Mouse (Mus musculus): ENCODE results near the gene Ikzf3. TPM values are rescaled to one million over a fixed set of nuclear protein-coding genes. Genes with fewer than 3 reads are reported as not detected.
A peak's percentile ranks its signal among the peaks of the same experiment; 100 is the strongest.

Ikzf3 gene
- polyA plus RNA-seq, 1 experiment from 2014 or later, result 0.52 TPM

DNA sequence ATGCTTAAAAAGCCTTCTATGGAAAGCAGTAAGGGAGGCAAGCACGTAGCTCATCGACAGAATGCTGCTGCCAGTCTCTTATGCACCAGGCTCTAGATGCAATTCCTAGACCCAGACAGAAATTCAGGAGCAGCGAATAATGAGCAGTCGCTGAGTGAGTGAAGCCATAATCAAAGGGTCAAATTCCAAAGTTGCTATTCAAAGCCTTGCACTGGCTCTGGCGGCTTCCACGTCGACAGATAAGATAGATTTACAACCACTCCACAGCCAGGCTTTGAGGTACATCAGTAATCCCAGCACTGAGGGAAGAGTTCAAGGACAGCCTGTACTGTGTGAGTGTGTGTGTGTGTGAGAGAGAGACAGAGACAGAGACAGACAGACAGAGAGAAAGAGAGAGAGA is 15.1 kb upstream of the Ikzf3 start:
- Histone ChIP-seq H3K27ac (no peak overlapping the region), H3K4me1 (0 out of 2 replicates have a peak, but pooled peaks cover 11% of the 10 kb centered on the region)

GRCm38 (mm10) chr11:98555124-98555700 is 9.4 kb upstream of the Ikzf3 start:
- peaks cover 15% of the 10 kb centered on the region for H3K27me3 ChIP-seq
- peaks cover 8% of the 10 kb centered on the region; the same call in 1 of the 2 replicates for H3K4me1 ChIP-seq
- WGBS, result 69% methylated on average over 12 of the region's 12 CpGs
- H3K9me3 ChIP-seq, result no peaks in the 10 kb centered on the region
- H3K4me2 ChIP-seq (replicated peaks), result no peak overlapping the region
- no peak overlapping the region for H3K9ac ChIP-seq
- no peak overlapping the region for H3K27ac ChIP-seq
- ATAC-seq (ENCODE audit: low FRiP score, low read depth), result no peak
- H3K36me3 ChIP-seq, result no peaks in the 10 kb centered on the region
- no peak overlapping the region for H3K4me3 ChIP-seq

More for the DNA sequence above, 15.1 kb upstream of the Ikzf3 start:
- no peaks in the 10 kb centered on the region for H3K9me3 ChIP-seq
- WGBS, result 15% methylated on average over 7 of the region's 7 CpGs
- H3K27me3 ChIP-seq, result peaks cover 12% of the 10 kb centered on the region
- H3K4me2 ChIP-seq (replicated peaks), result no peak overlapping the region
- H3K9ac ChIP-seq, result no peak overlapping the region
- H3K36me3 ChIP-seq, result no peaks in the 10 kb centered on the region
- H3K4me3 ChIP-seq, result no peak overlapping the region
- ATAC-seq (ENCODE audit: low FRiP score, low read depth), result no peak

GRCm38 (mm10) chr11:98553966-98554365 is 8.1 kb upstream of the Ikzf3 start:
- ATAC-seq (ENCODE audit: low FRiP score, low read depth), result no peak
- peaks cover 20% of the 10 kb centered on the region for H3K27me3 ChIP-seq
- H3K4me1 ChIP-seq, result peaks cover 9% of the 10 kb centered on the region; the same call in 1 of the 2 replicates
- H3K9ac ChIP-seq, result no peak overlapping the region
- no peaks in the 10 kb centered on the region for H3K36me3 ChIP-seq
- no peak overlapping the region for H3K4me3 ChIP-seq
- H3K9me3 ChIP-seq, result no peaks in the 10 kb centered on the region
- no peak overlapping the region for H3K4me2 ChIP-seq (replicated peaks)
- no peak overlapping the region for H3K27ac ChIP-seq
- 85% methylated on average over 4 of the region's 4 CpGs for WGBS

GRCm38 (mm10) chr11:98550975-98551828 is 5.4 kb upstream of the Ikzf3 start, which contains the start of gene Zpbp2:
Gene Zpbp2, plus strand, starts transcription at chr11:98551097.
- H3K4me2 ChIP-seq (replicated peaks), result peak within 1 kb of the TSS; percentile 74
- peak within 1 kb of the TSS; percentile 48; the same call in 1 of the 2 replicates for H3K27ac ChIP-seq
- H3K4me3 ChIP-seq, result peak within 1 kb of the TSS; percentile 76
- H3K9me3 ChIP-seq, result no peaks in the 10 kb centered on the region
- ATAC-seq (ENCODE audit: low FRiP score, low read depth), result peak; percentile 97
- peak within 1 kb of the TSS; percentile 72 for H3K9ac ChIP-seq
- H3K36me3 ChIP-seq, result no peaks in the 10 kb centered on the region
- H3K27me3 ChIP-seq, result peaks cover 43% of the 10 kb centered on the region
- WGBS, result 1% methylated on average over 51 of the region's 51 CpGs
- H3K4me1 ChIP-seq, result peaks cover 9% of the 10 kb centered on the region; the same call in 1 of the 2 replicates

DNA sequence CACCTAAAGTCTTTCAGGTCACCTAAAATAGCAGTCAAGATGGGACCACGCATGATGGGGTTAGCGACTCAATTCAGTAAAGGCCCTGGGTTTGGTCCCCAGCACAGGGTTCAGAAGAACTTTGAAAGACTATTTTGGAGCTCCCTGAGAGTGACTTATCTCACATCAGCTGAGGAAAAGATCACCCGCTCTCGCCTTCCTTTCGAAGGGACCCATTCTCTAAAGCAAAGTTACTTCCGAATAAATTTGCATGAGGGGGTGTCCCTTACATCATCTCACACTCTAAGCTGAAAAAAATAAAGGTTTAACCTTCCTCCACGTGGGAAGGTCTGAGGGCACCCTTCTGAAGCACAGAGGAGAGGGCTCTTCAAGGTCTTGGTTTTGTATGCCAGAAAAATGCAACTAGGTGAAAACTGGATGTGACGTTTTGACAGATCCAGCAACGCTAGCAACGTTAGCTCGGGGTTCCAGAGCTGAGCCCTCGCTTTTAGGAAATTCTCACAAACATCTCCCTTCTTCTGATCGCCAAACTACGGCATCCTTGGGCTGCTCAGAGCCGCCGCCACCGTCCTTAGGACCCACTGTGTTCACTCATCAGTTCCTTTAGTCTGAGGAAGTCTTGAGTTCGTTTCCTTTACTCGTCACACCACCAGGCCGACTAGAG is 4.6 kb upstream of the Ikzf3 start:
- Histone ChIP-seq H3K4me1 (peaks cover 14% of the 10 kb centered on the region), H3K27me3 (peaks cover 51% of the 10 kb centered on the region), H3K4me2 (replicated peaks) (peak overlapping the region; percentile 74), H3K9ac (peak overlapping the region; percentile 72; the same call in 1 of the 2 replicates), H3K27ac (no peak overlapping the region), H3K9me3 (no peaks in the 10 kb centered on the region), H3K36me3 (no peaks in the 10 kb centered on the region), H3K4me3 (peak overlapping the region; percentile 76)
- 17% methylated on average over 20 of the region's 20 CpGs for whole genome bisulfite sequencing
- no peak for ATAC-seq (ENCODE audit: low FRiP score, low read depth)

GRCm38 (mm10) chr11:98549363-98549762 is 3.5 kb upstream of the Ikzf3 start:
- no peaks in the 10 kb centered on the region for H3K36me3 ChIP-seq
- no peak overlapping the region for H3K4me2 ChIP-seq (replicated peaks)
- WGBS, result 63% methylated on average over 4 of the region's 4 CpGs
- no peak overlapping the region for H3K9ac ChIP-seq
- no peak for ATAC-seq (ENCODE audit: low FRiP score, low read depth)
- peaks cover 17% of the 10 kb centered on the region for H3K4me1 ChIP-seq
- no peak overlapping the region for H3K4me3 ChIP-seq
- H3K27me3 ChIP-seq, result peaks cover 54% of the 10 kb centered on the region
- no peak overlapping the region for H3K27ac ChIP-seq
- H3K9me3 ChIP-seq, result no peaks in the 10 kb centered on the region

DNA sequence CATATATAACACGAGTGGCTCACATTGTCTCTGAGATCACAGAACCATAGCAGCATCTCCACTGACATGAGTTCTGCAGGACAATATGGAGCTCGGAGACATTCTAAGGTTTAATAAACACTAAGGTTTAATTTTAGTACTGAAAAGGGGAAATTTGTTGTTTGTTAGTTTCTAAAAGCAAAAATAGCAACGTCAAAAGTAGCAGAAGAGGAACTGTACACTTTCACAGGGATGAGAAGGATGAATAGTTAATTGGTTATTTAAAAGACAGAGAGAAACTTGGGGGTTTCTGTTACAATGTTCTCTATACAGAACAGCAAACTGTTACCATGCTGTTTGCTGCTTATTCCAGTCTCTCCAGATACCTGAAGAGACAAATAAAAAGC is 1.5 kb upstream of the Ikzf3 start:
- Histone ChIP-seq H3K9me3 (no peaks in the 10 kb centered on the region), H3K36me3 (no peaks in the 10 kb centered on the region), H3K9ac (no peak overlapping the region), H3K27ac (no peak overlapping the region), H3K4me2 (replicated peaks) (no peak overlapping the region), H3K27me3 (peaks cover 71% of the 10 kb centered on the region), H3K4me3 (no peak overlapping the region), H3K4me1 (peaks cover 17% of the 10 kb centered on the region)
- ATAC-seq (ENCODE audit: low FRiP score, low read depth), result no peak
- 60% methylated on average over 3 of the region's 3 CpGs for WGBS

GRCm38 (mm10) chr11:98546529-98547307 is 887 bp upstream of the Ikzf3 start:
- Histone ChIP-seq H3K9ac (no peak overlapping the region), H3K36me3 (no peaks in the 10 kb centered on the region), H3K27me3 (peaks cover 76% of the 10 kb centered on the region), H3K27ac (no peak overlapping the region), H3K4me1 (peaks cover 17% of the 10 kb centered on the region), H3K4me2 (replicated peaks) (no peak overlapping the region), H3K9me3 (no peaks in the 10 kb centered on the region), H3K4me3 (no peak overlapping the region)
- no peak for ATAC-seq (ENCODE audit: low FRiP score, low read depth)
- WGBS, result 39% methylated on average over 12 of the region's 12 CpGs

- peak overlapping the region; percentile 49 for H3K4me3 ChIP-seq
- no peak overlapping the region for H3K27ac ChIP-seq
- H3K4me2 ChIP-seq (replicated peaks), result peak overlapping the region; percentile 86
- H3K4me1 ChIP-seq, result peaks cover 8% of the 10 kb centered on the region
- H3K9ac ChIP-seq, result peak overlapping the region; percentile 63
- 0 out of 2 replicates have a peak, but pooled peaks cover 2% of the 10 kb centered on the region for H3K9me3 ChIP-seq
- no peaks in the 10 kb centered on the region for H3K36me3 ChIP-seq
- peaks cover 79% of the 10 kb centered on the region for H3K27me3 ChIP-seq
- 2% methylated on average over 16 of the region's 16 CpGs for WGBS
- no peak for ATAC-seq (ENCODE audit: low FRiP score, low read depth)
These were observed 747 bp downstream of the Ikzf3 start for GRCm38 (mm10) chr11:98544890-98545677.

- Histone ChIP-seq H3K36me3 (no peaks in the 10 kb centered on the region), H3K4me2 (replicated peaks) (no peak overlapping the region), H3K9ac (no peak overlapping the region), H3K4me3 (no peak overlapping the region), H3K27ac (no peak overlapping the region), H3K4me1 (peaks cover 8% of the 10 kb centered on the region), H3K27me3 (peaks cover 63% of the 10 kb centered on the region), H3K9me3 (0 out of 2 replicates have a peak, but pooled peaks cover 2% of the 10 kb centered on the region)
- whole genome bisulfite sequencing, result 77% methylated on average over 1 of the region's 1 CpGs
- no peak for ATAC-seq (ENCODE audit: low FRiP score, low read depth)
These were observed 2.4 kb downstream of the Ikzf3 start for GRCm38 (mm10) chr11:98543414-98543813.

DNA sequence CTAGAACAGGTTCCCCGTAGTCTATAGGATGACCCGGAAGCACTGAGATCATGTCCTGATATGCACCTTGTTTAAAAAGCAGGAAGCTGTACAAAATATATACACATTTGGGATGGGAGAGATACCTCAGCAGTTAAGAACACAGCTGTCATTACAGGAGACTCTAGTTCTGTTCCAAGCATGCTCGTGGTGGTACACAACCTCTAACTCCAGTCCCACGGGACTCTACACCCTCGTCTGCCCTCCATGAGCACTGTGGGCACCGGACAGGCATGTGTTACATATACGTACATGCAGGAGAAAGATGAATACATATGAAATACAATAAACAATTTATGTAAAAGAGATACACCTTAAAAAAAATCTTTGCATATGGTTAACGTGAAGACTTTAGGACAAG is 3.3 kb downstream of the Ikzf3 start:
- no peak overlapping the region for H3K4me2 ChIP-seq (replicated peaks)
- WGBS, result 71% methylated on average over 8 of the region's 8 CpGs
- 0 out of 2 replicates have a peak, but pooled peaks cover 2% of the 10 kb centered on the region for H3K9me3 ChIP-seq
- ATAC-seq (ENCODE audit: low FRiP score, low read depth), result no peak
- H3K27me3 ChIP-seq, result peaks cover 54% of the 10 kb centered on the region
- H3K27ac ChIP-seq, result no peak overlapping the region
- peaks cover 8% of the 10 kb centered on the region for H3K4me1 ChIP-seq
- H3K9ac ChIP-seq, result no peak overlapping the region
- H3K4me3 ChIP-seq, result no peak overlapping the region
- no peaks in the 10 kb centered on the region for H3K36me3 ChIP-seq

Data from limb, embryonic 13.5 days (tissue).